Mouse (Mus musculus) olfactory bulb, adult 2 months (tissue): Measurements from ENCODE around the gene Tmie. TPM values are rescaled to one million over a fixed set of nuclear protein-coding genes. Genes with fewer than 3 reads are reported as not detected.

Experiments used
- H3K27ac ChIP-seq: fragments of 200-500 bp; 2 replicates; pipeline ENCODE4 v1.5.1; 2012; ENCODE audit warnings: low read depth, low read length; ENCODE audit not compliant: insufficient read depth
- H3K4me1 ChIP-seq: fragments of 200-500 bp; 2 replicates; pipeline ENCODE4 v1.6.1; 2012; ENCODE audit warnings: low read length; ENCODE audit not compliant: control insufficient read depth, insufficient read depth
- H3K4me3 ChIP-seq: fragments of 200-500 bp; 2 replicates; pipeline ENCODE4 v1.5.1; 2012; ENCODE audit warnings: mild to moderate bottlenecking, low read depth, low read length, moderate library complexity; ENCODE audit not compliant: insufficient read depth
- CTCF ChIP-seq: fragments of 200-500 bp; IDR thresholded peaks from 2 replicates; pipeline ENCODE4 v1.5.1; 2012; ENCODE audit warnings: low read depth, mild to moderate bottlenecking, low read length, moderate library complexity; ENCODE audit not compliant: insufficient read depth
- POLR2A ChIP-seq: fragments of 200-500 bp; IDR thresholded peaks from 2 replicates; pipeline ENCODE4 v1.6.1; 2012; ENCODE audit warnings: mild to moderate bottlenecking, low read depth, low read length, moderate library complexity; ENCODE audit not compliant: insufficient read depth
- WGBS: fragments of 180-500 bp; shearing (Covaris S2); methylation state at CpG from one replicate; pipeline ENCODE4 v1.1.7; 2018; 5-methylcytosine and 5-hydroxymethylcytosine counted together
- polyA plus RNA-seq: library from polyadenylated mRNA; stranded (reverse); fragments of >200 nt; gene quantifications from 2 replicates; pipeline ENCODE4 v1.2.4, GENCODE M21; 2012; ENCODE audit warnings: low replicate concordance; ENCODE audit not compliant: missing spikeins, insufficient read depth, insufficient read length

Gene Tmie
- polyA plus RNA-seq, 1 experiment, result not detected

- no peak overlapping the region for H3K4me3 ChIP-seq
- peaks cover 7% of the 10 kb centered on the region for H3K4me1 ChIP-seq
- WGBS, result 86% methylated on average over 12 of the region's 12 CpGs
- TF ChIP-seq CTCF (no peak), POLR2A (no peak)
- no peak overlapping the region for H3K27ac ChIP-seq
Observed at GRCm38 (mm10) chr9:110891077-110891828, 11.3 kb upstream of the Tmie start.

GRCm38 (mm10) chr9:110890026-110890783, 10.3 kb upstream of the Tmie start:
- Histone ChIP-seq H3K27ac (no peak overlapping the region), H3K4me3 (no peak overlapping the region), H3K4me1 (0 out of 2 replicates have a peak, but pooled peaks cover 3% of the 10 kb centered on the region)
- WGBS, result 22% methylated on average over 20 of the region's 21 CpGs
- TF ChIP-seq POLR2A (no peak), CTCF (no peak)

GRCm38 (mm10) chr9:110888935-110889334, 9.0 kb upstream of the Tmie start:
- Histone ChIP-seq H3K4me3 (no peak overlapping the region), H3K27ac (no peak overlapping the region), H3K4me1 (0 out of 2 replicates have a peak, but pooled peaks cover 3% of the 10 kb centered on the region)
- WGBS, result 94% methylated on average over 14 of the region's 14 CpGs
- TF ChIP-seq POLR2A, result no peak
- no peak for TF ChIP-seq CTCF

- Histone ChIP-seq H3K27ac (no peak overlapping the region), H3K4me1 (0 out of 2 replicates have a peak, but pooled peaks cover 3% of the 10 kb centered on the region), H3K4me3 (no peak overlapping the region)
- no peak for TF ChIP-seq CTCF
- no peak for TF ChIP-seq POLR2A
- 66% methylated on average over 9 of the region's 9 CpGs for WGBS
Observed at GRCm38 (mm10) chr9:110887388-110888303, 7.7 kb upstream of the Tmie start.

- TF ChIP-seq POLR2A (no peak), CTCF (no peak)
- Histone ChIP-seq H3K4me1 (peaks cover 13% of the 10 kb centered on the region), H3K27ac (no peak overlapping the region), H3K4me3 (no peak overlapping the region)
- WGBS, result 89% methylated on average over 7 of the region's 7 CpGs
Observed at GRCm38 (mm10) chr9:110881953-110882352, 2.0 kb upstream of the Tmie start.

GRCm38 (mm10) chr9:110880772-110881171, 859 bp upstream of the Tmie start:
- Histone ChIP-seq H3K4me1 (peaks cover 13% of the 10 kb centered on the region), H3K27ac (no peak overlapping the region)
- 69% methylated on average over 4 of the region's 4 CpGs for WGBS

GRCm38 (mm10) chr9:110879191-110879920, 557 bp downstream of the Tmie start, which contains the start of gene Als2cl:
Gene Als2cl, plus strand, starts transcription at chr9:110879870.
- H3K27ac ChIP-seq, result 0 out of 2 replicates have a peak within 1 kb of the TSS, but pooled peaks have one; percentile 21
- H3K4me1 ChIP-seq, result peaks cover 13% of the 10 kb centered on the region
- WGBS, result 25% methylated on average over 12 of the region's 12 CpGs
- no peak for TF ChIP-seq POLR2A
- no peak for TF ChIP-seq CTCF
- H3K4me3 ChIP-seq, result peak within 1 kb of the TSS; percentile 46

More at GRCm38 (mm10) chr9:110880772-110881171, 859 bp upstream of the Tmie start:
- TF ChIP-seq CTCF (no peak), POLR2A (no peak)
- peak overlapping the region; percentile 46; the same call in 1 of the 2 replicates for H3K4me3 ChIP-seq

- Histone ChIP-seq H3K4me1 (peaks cover 22% of the 10 kb centered on the region), H3K4me3 (no peak overlapping the region), H3K27ac (no peak overlapping the region)
- 82% methylated on average over 5 of the region's 5 CpGs for WGBS
- no peak for TF ChIP-seq POLR2A
- TF ChIP-seq CTCF, result no peak
Observed at GRCm38 (mm10) chr9:110877888-110878287, 2.0 kb downstream of the Tmie start.
